ENCODE assay signal across 26 mouse cellular contexts in genomic region chr14:55649884-55650283, GRCm38 (mm10).
"Had no signal": no experiment of that assay in that cellular context is flagged by ENCODE, and none has a peak within 500 bp of the region (broad histone marks: within the 10 kb centered on the region; RNA-seq: fewer than 3 reads in every experiment).

Gene Tssk4 (plus strand): TSS chr14:55650184.

- H3K36me3 ChIP-seq: forebrain, embryonic 15.5 days had no signal

- H3K4me3 ChIP-seq: embryonic facial prominence, embryonic 10.5 days; embryonic facial prominence, embryonic 12.5 days; embryonic facial prominence, embryonic 13.5 days; embryonic facial prominence, embryonic 15.5 days; erythroblast, embryonic 14.5 days; forebrain, embryonic 10.5 days; forebrain, embryonic 12.5 days; forebrain, embryonic 13.5 days; forebrain, embryonic 15.5 days; gastrocnemius, adult 2 months; heart, adult 2 months had no signal

- DNase-seq: cerebellum, adult 8-10 months; cerebellum, adult 9-10 months; cerebellum, adult 9-11 months; cerebellum, postnatal 10 days; cerebellum, postnatal 14 days; cerebellum, postnatal 25 days; cerebellum, postnatal 36 days; embryo, embryonic 11 days; forebrain, postnatal 0 days; gastrocnemius, adult 2 months; gastrocnemius, postnatal 10 days; gastrocnemius, postnatal 14 days; gastrocnemius, postnatal 25 days; gastrocnemius, postnatal 36 days; heart, adult 11 months; heart, adult 18-20 months; heart, adult 2 months had no signal

- H3K27ac ChIP-seq: embryonic facial prominence, embryonic 10.5 days; embryonic facial prominence, embryonic 12.5 days; embryonic facial prominence, embryonic 13.5 days; embryonic facial prominence, embryonic 15.5 days; forebrain, embryonic 10.5 days; forebrain, embryonic 12.5 days; forebrain, embryonic 13.5 days; forebrain, embryonic 15.5 days; gastrocnemius, adult 2 months; heart, adult 2 months had no signal

- H3K27me3 ChIP-seq: embryonic facial prominence, embryonic 12.5 days; embryonic facial prominence, embryonic 13.5 days; embryonic facial prominence, embryonic 15.5 days; forebrain, embryonic 12.5 days; forebrain, embryonic 13.5 days; forebrain, embryonic 15.5 days had no signal
